Mouse (Mus musculus): ENCODE measurements around the gene H2-M9. TPM values are rescaled to one million over a fixed set of nuclear protein-coding genes. Genes with fewer than 3 reads are reported as not detected.

The H2-M9 gene
- polyA plus RNA-seq (2015; fragmentation: Nextera tagmentation; extraction: Ambion mirVana) = not detected in 2 replicates

DNA sequence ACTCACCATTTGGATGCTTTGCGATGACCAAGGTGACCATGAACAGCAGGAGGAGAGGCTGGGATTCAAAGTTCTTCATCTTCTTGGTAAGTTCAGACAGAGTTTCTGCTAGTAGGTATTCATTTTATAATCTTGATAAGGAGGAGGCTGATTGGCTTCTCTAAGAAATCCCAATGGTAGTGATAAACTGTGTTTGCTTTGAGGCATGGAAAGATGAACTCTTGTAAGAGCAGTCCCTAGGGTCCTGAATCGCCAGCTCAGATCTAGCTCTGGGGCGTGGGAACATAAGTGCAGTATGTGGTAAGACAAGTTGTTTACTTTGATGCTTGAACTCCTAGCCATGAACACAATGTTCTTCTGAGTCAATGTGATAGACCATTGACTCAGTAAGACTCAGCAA, at the start of gene H2-M9:
Gene H2-M9, minus strand, starts transcription at position 101 of the 400 bp plus-strand sequence.
- no peak for ATAC-seq (ENCODE audit: insufficient number of reproducible peaks, low FRiP score, low TSS enrichment, low read depth)
- Histone ChIP-seq H3K9me3 (no peaks in the 10 kb centered on the region), H3K4me3 (no peak within 1 kb of the TSS), H3K27me3 (no peaks in the 10 kb centered on the region), H3K4me1 (no peaks in the 10 kb centered on the region), H3K9ac (no peak within 1 kb of the TSS), H3K4me2 (no peak within 1 kb of the TSS), H3K27ac (no peak within 1 kb of the TSS), H3K36me3 (no peaks in the 10 kb centered on the region)
- 88% methylated on average over 3 of the region's 3 CpGs for WGBS

DNA sequence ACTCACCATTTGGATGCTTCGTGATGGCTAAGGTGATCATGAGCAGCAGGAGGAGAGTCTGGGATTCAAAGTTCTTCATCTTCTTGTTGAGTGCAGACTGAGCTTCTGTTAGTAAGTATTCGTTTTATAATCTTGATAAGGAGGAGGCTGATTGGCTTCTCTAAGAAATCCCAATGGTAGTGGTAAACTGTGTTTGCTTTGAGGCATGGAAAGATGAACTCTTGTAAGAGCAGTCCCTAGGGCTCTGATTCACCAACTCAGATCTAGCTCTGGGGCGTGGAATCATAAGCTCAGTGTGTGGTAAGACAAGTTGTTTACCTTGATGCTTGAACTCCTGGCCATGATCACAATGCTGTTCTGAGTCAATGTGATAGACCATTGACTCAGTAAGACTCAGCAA, 29.7 kb upstream of the H2-M9 start, which contains the start of gene H2-M1:
Gene H2-M1, minus strand, starts transcription at position 101 of the 400 bp plus-strand sequence.
- H3K4me3 ChIP-seq = no peak within 1 kb of the TSS
- no peaks in the 10 kb centered on the region for H3K9me3 ChIP-seq
- ATAC-seq (ENCODE audit: insufficient number of reproducible peaks, low FRiP score, low TSS enrichment, low read depth) = no peak
- no peak within 1 kb of the TSS for H3K27ac ChIP-seq
- H3K4me1 ChIP-seq = no peaks in the 10 kb centered on the region
- H3K9ac ChIP-seq = no peak within 1 kb of the TSS
- no peaks in the 10 kb centered on the region for H3K27me3 ChIP-seq
- no peak within 1 kb of the TSS for H3K4me2 ChIP-seq
- 70% methylated on average over 3 of the region's 3 CpGs for WGBS
- no peaks in the 10 kb centered on the region for H3K36me3 ChIP-seq

Other genes with a start within 250 kb of the H2-M9 start
- not detected in 2 replicates for gene H2-M10.4, start 180.3 kb downstream of the H2-M9 start, polyA plus RNA-seq (2015; fragmentation: Nextera tagmentation; extraction: Ambion mirVana)
- not detected in 2 replicates for gene H2-M11, start 95.6 kb downstream of the H2-M9 start, polyA plus RNA-seq (2015; fragmentation: Nextera tagmentation; extraction: Ambion mirVana)
- not detected in 2 replicates for gene H2-M1, start 29.6 kb upstream of the H2-M9 start, polyA plus RNA-seq (2015; fragmentation: Nextera tagmentation; extraction: Ambion mirVana)
- gene H2-M10.5, start 130.2 kb upstream of the H2-M9 start, polyA plus RNA-seq (2015; fragmentation: Nextera tagmentation; extraction: Ambion mirVana) = not detected in 2 replicates
- gene H2-M10.6, start 169.5 kb upstream of the H2-M9 start, polyA plus RNA-seq (2015; fragmentation: Nextera tagmentation; extraction: Ambion mirVana) = not detected in 2 replicates
- gene Trim26, start 194.5 kb upstream of the H2-M9 start, polyA plus RNA-seq (2015; fragmentation: Nextera tagmentation; extraction: Ambion mirVana) = 38.7 and 44.3 TPM in 2 replicates
- gene Trim15, start 224.5 kb upstream of the H2-M9 start, polyA plus RNA-seq (2015; fragmentation: Nextera tagmentation; extraction: Ambion mirVana) = 0.10 TPM in 1 of 2 replicates, not detected in the other
- 2.4 and 3.8 TPM in 2 replicates for gene Trim10, start 226.9 kb upstream of the H2-M9 start, polyA plus RNA-seq (2015; fragmentation: Nextera tagmentation; extraction: Ambion mirVana)
- not detected in 2 replicates for gene Trim40, start 247.5 kb upstream of the H2-M9 start, polyA plus RNA-seq (2015; fragmentation: Nextera tagmentation; extraction: Ambion mirVana)

Measured in limb, embryonic 15.5 days (tissue).